23 mouse cellular contexts compared by ENCODE assay signal in the genomic region with DNA sequence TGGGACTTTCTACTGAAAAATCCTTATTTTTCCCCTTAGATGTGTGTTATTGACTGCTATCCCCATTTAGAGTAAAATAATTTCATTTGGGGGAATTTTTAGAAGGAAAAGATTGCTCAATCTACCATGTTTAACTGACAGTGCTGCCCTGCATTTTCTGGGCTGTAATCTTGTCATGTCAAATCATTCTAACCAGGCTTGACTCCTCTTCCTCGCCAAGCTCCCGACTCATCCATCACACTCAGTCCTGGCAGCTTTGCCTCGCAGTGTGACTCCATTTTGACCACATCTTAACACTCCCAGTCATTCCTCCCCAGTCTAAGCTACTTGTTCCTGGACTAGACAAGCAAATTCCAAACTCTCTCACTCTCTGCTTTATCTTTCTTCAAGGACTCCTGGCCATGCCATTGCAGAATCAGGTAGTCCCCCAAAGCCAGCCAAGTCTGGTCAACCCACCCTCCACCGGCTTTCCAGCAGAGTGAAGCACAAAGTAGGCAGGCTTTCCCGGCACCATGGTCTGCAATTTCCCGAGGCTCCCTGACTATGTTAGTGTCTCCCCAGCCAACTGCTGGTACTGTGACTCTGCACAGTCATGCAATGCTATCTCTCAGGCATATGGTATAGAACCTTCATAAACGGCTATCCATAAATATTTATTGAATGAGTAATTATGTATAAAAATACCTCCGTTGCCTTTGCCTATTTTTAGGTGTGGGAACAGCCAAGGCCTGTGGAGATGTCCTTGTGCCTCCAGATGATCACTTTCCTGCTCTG.
"Had no signal": no experiment of that assay in that cellular context is flagged by ENCODE, and none has a peak within 500 bp of the region (broad histone marks: within the 10 kb centered on the region; RNA-seq: fewer than 3 reads in every experiment).

No protein-coding gene starts in this region.

- H3K4me3 ChIP-seq: kidney, embryonic 15.5 days; left cerebral cortex, adult 2 months; lung, embryonic 15.5 days; midbrain, embryonic 10.5 days; midbrain, embryonic 13.5 days; myocyte; neural tube, embryonic 13.5 days had no signal

- ATAC-seq: midbrain, embryonic 13.5 days; midbrain, embryonic 16.5 days had no signal

- H3K27ac ChIP-seq: kidney, embryonic 15.5 days; left cerebral cortex, adult 2 months; lung, embryonic 15.5 days; midbrain, embryonic 10.5 days; midbrain, embryonic 13.5 days; neural tube, embryonic 13.5 days; stomach, postnatal 0 days had no signal

- DNase-seq: kidney, adult 11 months; kidney, adult 8-10 months; kidney, postnatal 10 days; kidney, postnatal 36 days; layer of hippocampus, postnatal 36 days; lung, adult 18-20 months; lung, postnatal 10 days; lung, postnatal 36 days; right cerebral cortex, adult 18-20 months; right cerebral cortex, postnatal 14 days; right cerebral cortex, postnatal 4 days; thymus, adult 2 months; thymus, postnatal 14 days; thymus, postnatal 4 days had no signal

- H3K27me3 ChIP-seq: kidney, embryonic 15.5 days; lung, embryonic 15.5 days; midbrain, embryonic 13.5 days; neural tube, embryonic 13.5 days had no signal

- H3K9me3 ChIP-seq: kidney, embryonic 15.5 days; lung, embryonic 15.5 days; midbrain, embryonic 10.5 days; midbrain, embryonic 13.5 days; neural tube, embryonic 13.5 days had no signal

- H3K36me3 ChIP-seq: kidney, embryonic 15.5 days; lung, embryonic 15.5 days; midbrain, embryonic 10.5 days; midbrain, embryonic 13.5 days; neural tube, embryonic 13.5 days had no signal

- H3K4me2 ChIP-seq: kidney, embryonic 15.5 days; lung, embryonic 15.5 days; midbrain, embryonic 13.5 days; neural tube, embryonic 13.5 days had no signal

- H3K4me1 ChIP-seq: kidney, embryonic 15.5 days; lung, embryonic 15.5 days; midbrain, embryonic 10.5 days; midbrain, embryonic 13.5 days; neural tube, embryonic 13.5 days had no signal

- H3K9ac ChIP-seq: kidney, embryonic 15.5 days; lung, embryonic 15.5 days; midbrain, embryonic 13.5 days; neural tube, embryonic 13.5 days had no signal
